Mouse (Mus musculus) ZHBTc4 (cell line): ENCODE results near the gene Pcdh15.
A peak's percentile ranks its signal among the peaks of the same experiment; 100 is the strongest.

ENCODE experiments used
- DNase-seq: peaks from one replicate; pipeline ENCODE4 v3.0.0-alpha.2; 2011; ENCODE audit warnings: low read depth, low spot score

The Pcdh15 gene

GRCm38 (mm10) chr10:74270894-74271293 lies 1171.8 kb downstream of the Pcdh15 start:
- no peak for DNase-seq

- DNase-seq: no peak
These were observed 1205.0 kb downstream of the Pcdh15 start for GRCm38 (mm10) chr10:74304120-74304519.

GRCm38 (mm10) chr10:74305439-74306158 lies 1206.5 kb downstream of the Pcdh15 start:
- DNase-seq: no peak

GRCm38 (mm10) chr10:74307035-74307434 lies 1207.9 kb downstream of the Pcdh15 start:
- DNase-seq: no peak

GRCm38 (mm10) chr10:74316091-74316490 lies 1216.9 kb downstream of the Pcdh15 start:
- no peak for DNase-seq

GRCm38 (mm10) chr10:74335412-74335811 lies 1236.3 kb downstream of the Pcdh15 start:
- no peak for DNase-seq

GRCm38 (mm10) chr10:74339247-74340160 lies 1240.4 kb downstream of the Pcdh15 start:
- no peak for DNase-seq

GRCm38 (mm10) chr10:74359526-74359925 lies 1260.4 kb downstream of the Pcdh15 start:
- DNase-seq: no peak

- DNase-seq: no peak
These were observed 1279.6 kb downstream of the Pcdh15 start for GRCm38 (mm10) chr10:74378697-74379096.

GRCm38 (mm10) chr10:74379276-74380134 lies 1280.4 kb downstream of the Pcdh15 start:
- no peak for DNase-seq

GRCm38 (mm10) chr10:74387538-74388499 lies 1288.7 kb downstream of the Pcdh15 start:
- DNase-seq: no peak

- no peak for DNase-seq
These were observed 1304.0 kb downstream of the Pcdh15 start for GRCm38 (mm10) chr10:74403111-74403510.

- no peak for DNase-seq
These were observed 1314.9 kb downstream of the Pcdh15 start for GRCm38 (mm10) chr10:74414021-74414420.

- no peak for DNase-seq
These were observed 1315.8 kb downstream of the Pcdh15 start for GRCm38 (mm10) chr10:74414945-74415344.

GRCm38 (mm10) chr10:74415359-74415758 lies 1316.2 kb downstream of the Pcdh15 start:
- DNase-seq: no peak

GRCm38 (mm10) chr10:74415949-74416348 lies 1316.8 kb downstream of the Pcdh15 start:
- no peak for DNase-seq

- no peak for DNase-seq
These were observed 1350.9 kb downstream of the Pcdh15 start for GRCm38 (mm10) chr10:74450069-74450468.

GRCm38 (mm10) chr10:74463972-74464371 lies 1364.8 kb downstream of the Pcdh15 start:
- DNase-seq: peak; percentile 12

- DNase-seq: no peak
These were observed 1381.6 kb downstream of the Pcdh15 start for GRCm38 (mm10) chr10:74480779-74481178.

GRCm38 (mm10) chr10:74512315-74512714 lies 1413.2 kb downstream of the Pcdh15 start:
- no peak for DNase-seq
